Mouse (Mus musculus): ENCODE results near the gene Prr18.
"Not testable (repeated sequence)": the region's sequence is repeated elsewhere in the genome, so short reads cannot be mapped to it uniquely, and the experiment has no call there.

The Prr18 gene

GRCm38 (mm10) chr17:8337159-8337558 lies at the start of gene Prr18:
Prr18 (plus strand) TSS chr17:8337459.
- DNase-seq: not testable (repeated sequence)

- no peak for DNase-seq
Measured at GRCm38 (mm10) chr17:8289993-8290679, 47.1 kb upstream of the Prr18 start.

DNA sequence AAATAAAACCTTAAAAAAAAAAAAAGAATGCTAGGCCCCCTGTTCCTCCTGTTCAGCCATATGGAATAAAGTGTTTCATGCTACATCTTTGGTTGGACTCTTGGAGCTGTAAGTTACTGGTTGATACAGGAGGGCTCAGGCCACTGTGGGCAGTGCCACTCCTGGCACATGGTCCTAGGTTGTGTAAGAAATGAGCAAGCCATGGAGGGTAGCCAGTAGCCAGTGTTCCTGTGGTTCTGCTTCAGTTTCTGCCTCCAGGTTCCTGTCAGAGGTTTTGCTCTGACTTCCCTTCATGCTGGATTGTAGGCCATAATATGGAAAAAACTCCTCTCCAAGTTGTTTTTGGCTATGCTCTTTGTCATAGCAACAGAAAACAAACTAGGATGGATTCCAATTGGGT lies 46.5 kb upstream of the Prr18 start:
- DNase-seq: no peak

GRCm38 (mm10) chr17:8295825-8296224 lies 41.4 kb upstream of the Prr18 start:
- DNase-seq: no peak

GRCm38 (mm10) chr17:8296313-8296844 lies 40.9 kb upstream of the Prr18 start:
- no peak for DNase-seq

DNA sequence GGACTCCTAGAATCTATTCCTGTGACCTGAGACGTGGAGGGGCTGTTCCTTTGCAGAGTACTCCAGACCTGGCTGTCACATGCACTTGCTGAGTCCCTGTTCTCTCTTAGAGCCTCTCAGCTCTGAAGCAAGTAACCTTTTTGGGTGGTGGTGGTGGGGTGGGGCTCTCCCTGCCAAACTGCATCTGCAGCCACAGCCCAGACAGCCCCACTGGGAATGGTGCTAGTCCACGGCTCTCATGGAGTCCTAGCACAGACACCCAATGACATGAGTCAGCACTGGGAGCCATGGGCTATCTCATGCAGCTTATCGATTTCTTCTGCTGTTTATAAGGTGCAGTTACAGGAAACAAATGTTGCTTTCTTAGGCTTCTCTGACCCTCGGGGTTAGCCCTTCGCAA lies 39.5 kb upstream of the Prr18 start:
- no peak for DNase-seq

DNA sequence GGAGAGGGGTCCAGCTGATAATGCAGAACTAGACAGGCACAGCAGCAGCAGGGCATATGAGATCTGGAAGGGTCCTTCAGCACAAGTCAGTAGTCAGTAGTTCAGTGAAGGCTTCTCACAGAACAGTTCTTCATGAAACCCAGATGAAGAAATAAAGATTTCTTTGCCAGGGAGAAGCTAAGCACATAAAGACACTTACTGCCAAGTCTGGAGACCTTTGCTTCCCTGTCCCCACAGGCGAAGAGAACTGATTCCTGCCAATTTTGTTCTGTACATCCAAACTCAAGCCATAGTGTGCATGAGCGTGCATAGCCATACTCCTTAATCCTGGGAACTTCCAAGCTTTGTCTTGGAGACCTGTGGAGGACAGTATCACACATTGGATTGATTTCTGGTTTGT lies 39.0 kb upstream of the Prr18 start:
- DNase-seq: no peak

GRCm38 (mm10) chr17:8299524-8299923 lies 37.7 kb upstream of the Prr18 start:
- DNase-seq: no peak

- no peak for DNase-seq
Measured at GRCm38 (mm10) chr17:8301515-8301914, 35.7 kb upstream of the Prr18 start.

- DNase-seq: no peak
Measured at GRCm38 (mm10) chr17:8302772-8303438, 34.4 kb upstream of the Prr18 start.

GRCm38 (mm10) chr17:8303671-8304070 lies 33.6 kb upstream of the Prr18 start:
- no peak for DNase-seq

- no peak for DNase-seq
Measured at GRCm38 (mm10) chr17:8305801-8306200, 31.5 kb upstream of the Prr18 start.

DNA sequence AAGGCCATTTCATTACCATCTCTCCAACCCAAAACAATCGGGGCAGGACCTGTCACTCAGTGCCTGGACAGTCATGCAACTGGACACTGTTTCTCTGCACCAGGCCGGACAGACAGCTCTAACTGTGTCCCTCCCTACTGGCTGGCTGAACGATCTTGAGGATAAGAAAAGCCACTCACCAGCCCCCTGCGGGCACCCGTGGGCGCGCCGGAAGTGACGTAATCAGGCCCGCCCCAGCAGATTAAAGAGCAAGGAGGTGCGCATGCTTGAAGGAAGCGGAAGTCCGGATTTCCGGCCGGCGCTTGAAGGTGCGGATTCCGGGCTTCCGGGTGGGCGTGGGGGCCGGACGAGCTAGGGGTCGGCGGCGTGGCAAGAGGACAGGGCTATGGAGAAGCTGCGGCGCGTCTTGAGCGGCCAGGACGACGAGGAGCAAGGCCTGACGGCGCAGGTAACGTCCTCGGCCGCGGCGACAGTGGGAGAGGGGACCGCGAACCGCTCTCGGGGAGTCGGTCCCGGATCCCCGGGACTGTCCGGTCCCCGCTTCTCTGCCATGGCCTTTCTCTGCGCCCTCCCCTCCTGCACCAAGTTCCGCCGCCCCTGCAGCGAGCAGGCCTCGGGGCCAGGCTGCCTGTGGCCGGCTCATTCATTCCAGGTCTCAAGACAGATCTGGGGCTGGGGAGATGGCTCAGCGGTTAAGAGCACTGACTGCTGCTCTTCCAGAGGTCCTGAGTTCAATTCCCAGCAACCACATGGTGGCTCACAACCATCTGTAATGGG lies 26.2 kb upstream of the Prr18 start, which contains the start of gene Sft2d1:
Gene Sft2d1, plus strand, starts transcription at position 265 of the 777 bp plus-strand sequence.
- DNase-seq: peak; percentile 96

- DNase-seq: no peak
Measured at GRCm38 (mm10) chr17:8311751-8312150, 25.5 kb upstream of the Prr18 start.

DNA sequence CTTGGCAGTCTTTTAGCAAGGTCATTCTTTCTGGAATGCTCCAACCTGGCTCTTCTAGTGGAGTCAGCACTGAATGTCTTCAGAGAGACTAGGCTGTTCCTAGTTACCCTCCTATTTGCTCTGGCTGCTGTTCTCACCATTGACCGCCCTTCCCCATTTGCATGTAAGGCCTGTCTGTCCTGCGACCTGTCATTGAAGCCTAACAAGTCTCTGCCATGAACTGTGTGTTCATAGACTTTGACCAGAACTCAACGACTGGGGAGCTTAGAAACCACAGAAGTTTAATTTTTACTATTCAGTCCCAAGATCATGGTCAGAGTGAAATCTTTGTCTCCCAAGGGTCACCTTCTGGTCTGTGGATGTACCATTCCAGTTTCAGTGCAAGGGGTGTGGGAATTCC lies 23.3 kb upstream of the Prr18 start:
- no peak for DNase-seq

DNA sequence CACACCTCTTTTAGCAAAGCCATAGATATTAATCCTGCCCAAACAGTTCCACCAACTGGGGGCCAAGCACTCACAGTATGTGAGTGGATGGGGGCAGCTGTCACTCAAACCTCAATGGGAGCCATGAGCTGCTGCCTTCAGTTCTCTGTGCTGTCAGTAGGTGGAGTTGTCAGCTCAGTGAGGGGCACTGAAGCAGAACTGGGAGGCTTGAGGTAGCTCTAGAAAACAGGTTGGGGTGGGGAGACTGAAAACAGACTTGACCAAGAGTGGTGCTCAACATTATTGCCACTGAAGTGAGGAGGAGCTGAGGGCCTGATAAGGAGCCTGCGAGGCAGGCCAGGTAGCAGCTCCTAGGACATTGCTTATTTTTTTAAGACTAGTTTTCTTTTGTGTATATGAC lies 21.0 kb upstream of the Prr18 start:
- no peak for DNase-seq

- not testable (repeated sequence) for DNase-seq
Measured at GRCm38 (mm10) chr17:8326877-8327276, 10.4 kb upstream of the Prr18 start.

DNA sequence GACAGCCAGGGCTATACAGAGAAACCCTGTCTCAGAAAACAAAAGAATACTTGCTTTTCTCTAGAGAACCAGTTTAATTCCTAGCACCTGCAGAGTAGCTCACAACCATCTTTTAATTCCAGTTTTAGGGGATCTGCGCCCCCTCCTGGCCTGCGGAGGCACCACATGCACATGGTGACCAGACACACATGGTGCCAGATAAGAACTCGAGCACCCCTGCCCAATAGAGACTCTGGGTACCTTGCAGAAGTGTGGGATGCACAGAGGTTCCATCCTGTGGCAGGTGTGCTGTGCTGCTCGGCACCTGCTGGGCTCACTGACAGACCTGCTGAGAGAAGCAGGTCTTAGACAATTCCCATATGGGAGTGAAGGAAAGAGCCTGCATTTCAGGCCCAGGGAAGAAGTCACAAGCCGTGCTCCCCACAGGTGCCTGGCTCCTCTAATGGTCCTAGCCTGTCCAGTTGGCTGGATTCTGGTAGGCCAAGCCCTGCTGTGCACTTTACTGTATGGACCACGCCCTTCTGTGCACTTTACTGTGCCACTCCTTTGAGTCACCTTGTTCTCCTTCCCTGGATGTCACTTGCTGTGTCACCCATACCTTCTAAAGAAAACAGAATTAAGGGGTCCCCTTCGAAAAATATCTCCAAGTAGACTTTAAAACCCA lies 8.6 kb upstream of the Prr18 start:
- DNase-seq: no peak

DNA sequence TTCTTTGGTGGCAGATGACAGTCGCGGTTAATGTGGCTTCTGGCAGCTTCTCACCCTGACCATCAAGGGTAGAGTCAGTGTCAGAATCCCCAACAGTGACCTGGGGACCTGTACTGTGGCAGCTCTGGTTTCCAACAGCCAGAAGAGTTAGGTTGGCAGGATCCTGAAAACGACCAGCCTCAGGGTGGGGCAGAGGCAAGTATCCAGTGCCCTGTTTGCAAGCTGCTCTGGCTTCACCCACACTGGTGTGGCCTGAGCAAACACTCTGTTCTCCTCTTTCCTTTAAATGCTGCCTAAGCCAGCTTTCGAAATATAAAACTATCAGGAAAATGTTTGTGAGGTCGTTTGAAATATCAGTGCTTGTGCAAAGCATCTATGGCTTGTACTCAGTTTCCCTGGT lies 6.7 kb upstream of the Prr18 start:
- no peak for DNase-seq

GRCm38 (mm10) chr17:8339666-8340374 lies 2.6 kb downstream of the Prr18 start:
- no peak for DNase-seq

DNA sequence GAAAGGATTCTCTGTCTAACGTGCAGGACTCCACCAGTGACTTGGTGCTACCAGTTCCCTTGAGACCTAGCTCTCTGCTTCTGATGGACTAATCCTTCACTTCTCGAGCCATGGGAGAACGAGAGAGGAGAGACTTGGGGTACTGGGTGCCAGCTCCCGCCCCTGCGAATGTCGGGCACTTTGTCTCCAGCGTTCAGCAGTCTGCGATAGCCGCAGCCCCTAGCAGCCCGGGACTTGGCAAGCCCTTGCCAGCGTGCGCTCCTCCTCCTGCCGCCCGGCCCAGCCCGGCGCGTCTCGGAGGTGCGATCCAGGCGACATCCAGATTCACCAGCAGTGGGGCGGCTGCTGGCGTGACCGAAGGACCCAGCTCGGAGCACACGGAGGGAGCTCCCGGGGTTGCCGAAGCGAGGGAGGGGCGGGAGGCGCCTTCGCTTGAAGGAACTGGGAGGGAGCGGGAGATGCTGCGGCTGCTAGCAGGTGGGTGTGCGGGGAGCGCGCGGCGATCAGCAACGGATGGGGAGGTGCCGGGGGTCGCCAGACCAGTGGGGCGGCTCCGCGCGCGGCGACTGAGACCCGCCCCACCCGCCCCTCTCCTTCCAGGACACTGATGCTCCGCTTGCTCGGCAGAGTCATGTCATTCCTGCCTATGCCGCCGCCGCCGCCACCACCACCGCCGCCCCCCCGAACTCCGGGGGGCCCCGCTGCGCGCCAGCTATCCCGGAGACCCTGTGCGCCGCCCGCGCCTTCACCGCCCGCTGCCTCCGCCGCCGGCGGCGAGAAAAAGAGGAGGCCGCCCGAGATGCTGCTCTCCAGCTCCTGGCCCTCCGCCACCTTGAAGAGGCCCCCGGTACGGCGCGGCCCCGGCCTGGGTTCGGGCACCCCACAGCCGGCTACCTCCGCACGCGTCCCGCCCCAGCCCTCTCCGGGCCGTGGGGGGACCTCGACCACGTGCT lies 3.4 kb downstream of the Prr18 start:
- DNase-seq: peak; percentile 38
